Mouse (Mus musculus) brain, embryonic 14.5 days (tissue): Measurements from ENCODE around the gene Spp1.

Experiments used
- CTCF ChIP-seq: fragments of 200-500 bp; IDR thresholded peaks from 2 replicates; pipeline ENCODE4 v1.5.1; 2012; ENCODE audit warnings: inconsistent platforms, mild to moderate bottlenecking, moderate library complexity, borderline replicate concordance; ENCODE audit not compliant: insufficient read depth, insufficient read length; ENCODE audit errors: extremely low read depth
- POLR2A ChIP-seq: fragments of 200-500 bp; IDR thresholded peaks from 2 replicates; pipeline ENCODE4 v1.6.1; 2012; ENCODE audit warnings: mild to moderate bottlenecking, inconsistent platforms, borderline replicate concordance; ENCODE audit not compliant: poor library complexity, insufficient read depth, insufficient read length, severe bottlenecking; ENCODE audit errors: extremely low read depth

DNA sequence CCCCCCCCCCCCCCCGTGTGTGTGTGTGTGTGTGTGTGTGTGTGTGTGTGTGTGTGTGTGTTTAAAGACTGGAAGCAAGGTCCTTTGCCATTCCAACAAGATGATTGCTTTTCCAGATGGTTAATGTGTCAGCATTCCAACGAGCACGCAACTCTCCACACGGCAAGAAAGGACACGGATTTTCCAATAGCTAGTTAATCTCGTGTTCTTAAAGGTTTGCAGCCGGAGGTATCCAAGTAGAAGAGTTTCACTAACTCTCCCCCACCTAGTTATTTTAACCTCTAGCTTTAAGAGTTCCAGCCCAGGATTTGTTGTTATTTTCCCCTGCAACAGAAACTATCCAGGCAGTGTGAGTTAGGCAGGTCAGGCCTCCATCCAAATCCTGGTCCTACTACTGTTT, 25.9 kb downstream of the Spp1 start:
- TF ChIP-seq CTCF (no peak), POLR2A (no peak)
